Mouse (Mus musculus) liver, embryonic 14.5 days (tissue): ENCODE data around the gene Mgst3.

Experiments
- CTCF ChIP-seq: IDR thresholded peaks from 2 replicates; pipeline ENCODE4 v1.5.1; 2016; ENCODE audit warnings: antibody characterized with exemption, low read depth, control low read depth
- EP300 ChIP-seq: IDR thresholded peaks from 2 replicates; pipeline ENCODE4 v1.6.1; 2016; ENCODE audit warnings: antibody characterized with exemption, low read depth

DNA sequence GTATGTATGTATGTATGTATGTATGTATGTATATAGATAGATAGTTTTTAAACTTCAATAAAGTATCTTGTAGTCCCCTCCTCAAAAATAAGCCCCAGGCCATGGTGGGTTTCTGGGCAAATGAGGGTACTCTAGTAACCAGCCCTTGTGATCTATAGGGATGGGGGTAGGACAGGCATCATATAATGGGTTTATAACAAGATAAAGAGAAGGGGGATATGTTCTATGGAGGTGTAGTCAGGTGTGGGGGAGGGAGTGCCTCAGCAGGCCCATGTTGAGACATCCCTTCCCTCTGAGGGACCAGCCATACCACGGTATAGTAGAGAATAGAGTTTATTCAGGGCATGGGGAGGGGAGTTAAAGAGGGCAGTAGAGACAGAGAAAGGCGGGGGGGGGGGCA is 7.2 kb downstream of the Mgst3 start:
- no peak for TF ChIP-seq CTCF
- no peak for TF ChIP-seq EP300
